Mouse (Mus musculus) neural tube, embryonic 14.5 days (tissue): ENCODE results near the gene Gm6034. TPM values are rescaled to one million over a fixed set of nuclear protein-coding genes. Genes with fewer than 3 reads are reported as not detected.
"Not testable (repeated sequence)": the region's sequence is repeated elsewhere in the genome, so short reads cannot be mapped to it uniquely, and the experiment has no call there.

Experiments
- ATAC-seq: fragments of 200-750 bp; cut with Nextera tagmentation; 2 replicates; pipeline ENCODE4 v1.8.0; 2017; ENCODE audit warnings: low read depth, mild to moderate bottlenecking, moderate TSS enrichment, moderate library complexity
- H3K27ac ChIP-seq: fragments of 300-500 bp; sonication (generic); 2 replicates; pipeline ENCODE4 v1.5.1; 2014; ENCODE audit warnings: low read depth, mild to moderate bottlenecking, control low read depth, low read length, moderate library complexity, mixed read lengths
- H3K27me3 ChIP-seq: fragments of 300-500 bp; sonication (generic); 2 replicates; pipeline ENCODE4 v1.6.1; 2014; ENCODE audit warnings: low read length; ENCODE audit not compliant: control insufficient read depth, insufficient read depth
- H3K36me3 ChIP-seq: fragments of 300-500 bp; sonication (generic); 2 replicates; pipeline ENCODE4 v1.6.1; 2014; ENCODE audit warnings: low read length, mixed read lengths; ENCODE audit not compliant: control insufficient read depth, insufficient read depth
- H3K4me1 ChIP-seq: fragments of 300-500 bp; sonication (generic); 2 replicates; pipeline ENCODE4 v1.6.1; 2014; ENCODE audit warnings: low read length; ENCODE audit not compliant: control insufficient read depth, insufficient read depth
- H3K4me2 ChIP-seq: fragments of 300-500 bp; sonication (generic); 2 replicates; pipeline ENCODE4 v1.6.1; 2014; ENCODE audit warnings: mild to moderate bottlenecking, low read depth, low read length, control low read depth
- H3K4me3 ChIP-seq: fragments of 300-500 bp; sonication (generic); 2 replicates; pipeline ENCODE4 v1.5.1; 2014; ENCODE audit warnings: low read depth, low read length, control low read depth, mixed read lengths
- H3K9ac ChIP-seq: fragments of 300-500 bp; sonication (generic); replicated peaks from 2 replicates; pipeline ENCODE4 v1.6.1; 2014; ENCODE audit warnings: low read depth, mild to moderate bottlenecking, control low read depth, low read length, mixed read lengths
- H3K9me3 ChIP-seq: fragments of 300-500 bp; sonication (generic); 2 replicates; pipeline ENCODE4 v1.6.1; 2016; ENCODE audit warnings: low read length; ENCODE audit not compliant: control insufficient read depth
- WGBS: fragments of 180-500 bp; shearing (Covaris S2); extraction: QIAGEN DNeasy Blood & Tissue Kit; methylation state at CpG from one replicate; pipeline ENCODE4 v1.1.7; 2014; 5-methylcytosine and 5-hydroxymethylcytosine counted together
- polyA plus RNA-seq: library from polyadenylated mRNA; unstranded; fragments of >200 nt; fragmentation: Nextera tagmentation; extraction: Ambion mirVana; gene quantifications from 2 replicates; pipeline ENCODE4 v1.2.1, GENCODE M21; 2014

Gm6034 gene
- polyA plus RNA-seq, 1 experiment from 2014 or later, result not detected

GRCm38 (mm10) chr17:36028879-36029619, 13.7 kb upstream of the Gm6034 start:
- 81% methylated on average over 7 of the region's 7 CpGs for WGBS
- no peak for ATAC-seq
- Histone ChIP-seq H3K36me3 (no peaks in the 10 kb centered on the region), H3K4me2 (no peak overlapping the region), H3K4me3 (no peak overlapping the region), H3K27ac (no peak overlapping the region), H3K4me1 (no peaks in the 10 kb centered on the region), H3K9ac (no peak overlapping the region), H3K27me3 (no peaks in the 10 kb centered on the region), H3K9me3 (no peaks in the 10 kb centered on the region)

GRCm38 (mm10) chr17:36030046-36030702, 12.6 kb upstream of the Gm6034 start:
- not testable (repeated sequence) for H3K36me3 ChIP-seq, ATAC-seq
- 56% methylated on average over 2 of the region's 4 CpGs for WGBS

GRCm38 (mm10) chr17:36030703-36031582, 11.8 kb upstream of the Gm6034 start:
- H3K27ac ChIP-seq, H3K4me3 ChIP-seq, H3K4me1 ChIP-seq, H3K36me3 ChIP-seq, H3K9me3 ChIP-seq, H3K27me3 ChIP-seq: not testable (repeated sequence)
- WGBS, result 41% methylated on average over 8 of the region's 8 CpGs
- Histone ChIP-seq H3K4me2 (peak overlapping the region; percentile 68), H3K9ac (peak overlapping the region; percentile 21; the same call in 1 of the 2 replicates)
- peak; percentile 19; the same call in 1 of the 2 replicates for ATAC-seq

More at GRCm38 (mm10) chr17:36030046-36030702, 12.6 kb upstream of the Gm6034 start:
- H3K9me3 ChIP-seq, H3K4me2 ChIP-seq, H3K4me1 ChIP-seq, H3K27me3 ChIP-seq, H3K9ac ChIP-seq, H3K4me3 ChIP-seq, H3K27ac ChIP-seq: not testable (repeated sequence)

GRCm38 (mm10) chr17:36031583-36032331, 11.0 kb upstream of the Gm6034 start:
- H3K4me1 ChIP-seq, H3K36me3 ChIP-seq, H3K27ac ChIP-seq, H3K27me3 ChIP-seq, H3K9me3 ChIP-seq: not testable (repeated sequence)
- 2% methylated on average over 35 of the region's 40 CpGs for WGBS
- peak overlapping the region; percentile 39; the same call in 1 of the 2 replicates for H3K9ac ChIP-seq
- peak; percentile 66 for ATAC-seq
- H3K4me3 ChIP-seq, result peak overlapping the region; percentile 31
- H3K4me2 ChIP-seq, result peak overlapping the region; percentile 68

- not testable (repeated sequence) for H3K4me1 ChIP-seq, H3K27ac ChIP-seq, H3K36me3 ChIP-seq, H3K9me3 ChIP-seq, H3K27me3 ChIP-seq
- Histone ChIP-seq H3K4me3 (peak within 1 kb of the TSS; percentile 31), H3K9ac (peak within 1 kb of the TSS; percentile 39; the same call in 1 of the 2 replicates), H3K4me2 (peak within 1 kb of the TSS; percentile 68)
- 1% methylated on average over 25 of the region's 25 CpGs for WGBS
- peak; percentile 28; the same call in 1 of the 2 replicates for ATAC-seq
Measured at GRCm38 (mm10) chr17:36032351-36032875, 10.3 kb upstream of the Gm6034 start, which contains the start of gene H2-T23. Gene H2-T23, minus strand, starts transcription at chr17:36032855.

- H3K4me3 ChIP-seq, H3K4me2 ChIP-seq, H3K4me1 ChIP-seq, H3K27me3 ChIP-seq, H3K36me3 ChIP-seq, H3K27ac ChIP-seq, H3K9me3 ChIP-seq, ATAC-seq, H3K9ac ChIP-seq: not testable (repeated sequence)
- WGBS, result 68% methylated on average over 3 of the region's 3 CpGs
Measured at GRCm38 (mm10) chr17:36034524-36034923, 8.2 kb upstream of the Gm6034 start.

- 40% methylated on average over 3 of the region's 3 CpGs for WGBS
- H3K27me3 ChIP-seq, H3K36me3 ChIP-seq, H3K27ac ChIP-seq, H3K4me3 ChIP-seq, H3K9me3 ChIP-seq, H3K4me2 ChIP-seq, H3K4me1 ChIP-seq, H3K9ac ChIP-seq: not testable (repeated sequence)
- peak; percentile 31; the same call in 1 of the 2 replicates for ATAC-seq
Measured at GRCm38 (mm10) chr17:36035010-36035638, 7.6 kb upstream of the Gm6034 start.

GRCm38 (mm10) chr17:36036126-36036525, 6.6 kb upstream of the Gm6034 start:
- H3K36me3 ChIP-seq, H3K27ac ChIP-seq: not testable (repeated sequence)
- WGBS, result 88% methylated on average over 13 of the region's 13 CpGs

More at GRCm38 (mm10) chr17:36036126-36036525, 6.6 kb upstream of the Gm6034 start:
- not testable (repeated sequence) for H3K4me3 ChIP-seq, H3K9me3 ChIP-seq, H3K4me2 ChIP-seq, ATAC-seq, H3K4me1 ChIP-seq, H3K9ac ChIP-seq, H3K27me3 ChIP-seq
